Mouse (Mus musculus): ENCODE results near the gene Arhgap24. TPM values are rescaled to one million over a fixed set of nuclear protein-coding genes. Genes with fewer than 3 reads are reported as not detected.

Gene Arhgap24
- total and polyA plus RNA-seq, 2 experiments, result 4.6 to 6.9 TPM

GRCm38 (mm10) chr5:102813271-102813670, 332.1 kb downstream of the Arhgap24 start:
- WGBS, result 79% methylated on average over 3 of the region's 3 CpGs
- Histone ChIP-seq H3K27ac (replicated peaks; ENCODE audit: insufficient read depth, low read depth, low read length) (no peak overlapping the region), H3K9ac (ENCODE audit: low read depth, low read length) (no peak overlapping the region)

GRCm38 (mm10) chr5:102817641-102818040, 336.4 kb downstream of the Arhgap24 start:
- no peaks in the 10 kb centered on the region for H3K36me3 ChIP-seq (ENCODE audit: control insufficient read depth, insufficient read depth, low read length)
- no peaks in the 10 kb centered on the region for H3K27me3 ChIP-seq (ENCODE audit: control insufficient read depth, insufficient read depth, low read length)
- no peaks in the 10 kb centered on the region for H3K79me2 ChIP-seq (ENCODE audit: control insufficient read depth, insufficient read depth, low read length)
- TF ChIP-seq CTCF (IDR thresholded peaks at IDR 0.05; ENCODE audit: low read depth, low read length) (no peak), POLR2A (IDR thresholded peaks at IDR 0.05; ENCODE audit: extremely low read depth, insufficient read depth, low read length) (no peak)
- no peak overlapping the region for H3K9ac ChIP-seq (ENCODE audit: low read depth, low read length)
- 18% methylated on average over 7 of the region's 7 CpGs for WGBS
- peak; percentile 90 for DNase-seq (ENCODE audit: extremely low read depth, low read depth, low spot score)
- peaks cover 3% of the 10 kb centered on the region; the same call in 1 of the 2 replicates for H3K4me1 ChIP-seq (ENCODE audit: control insufficient read depth, insufficient read depth, low read length)
- no peak overlapping the region for H3K4me3 ChIP-seq (ENCODE audit: insufficient read depth, low read depth, low read length)
- H3K27ac ChIP-seq (replicated peaks; ENCODE audit: insufficient read depth, low read depth, low read length), result no peak overlapping the region

More at GRCm38 (mm10) chr5:102813271-102813670, 332.1 kb downstream of the Arhgap24 start:
- TF ChIP-seq POLR2A (IDR thresholded peaks at IDR 0.05; ENCODE audit: extremely low read depth, insufficient read depth, low read length) (no peak), CTCF (IDR thresholded peaks at IDR 0.05; ENCODE audit: low read depth, low read length) (no peak)
- Histone ChIP-seq H3K79me2 (ENCODE audit: control insufficient read depth, insufficient read depth, low read length) (no peaks in the 10 kb centered on the region), H3K4me1 (ENCODE audit: control insufficient read depth, insufficient read depth, low read length) (peaks cover 7% of the 10 kb centered on the region; the same call in 1 of the 2 replicates), H3K27me3 (ENCODE audit: control insufficient read depth, insufficient read depth, low read length) (no peaks in the 10 kb centered on the region), H3K4me3 (ENCODE audit: insufficient read depth, low read depth, low read length) (no peak overlapping the region), H3K36me3 (ENCODE audit: control insufficient read depth, insufficient read depth, low read length) (no peaks in the 10 kb centered on the region)
- no peak for DNase-seq (ENCODE audit: extremely low read depth, low read depth, low spot score)

- H3K4me1 ChIP-seq (ENCODE audit: control insufficient read depth, insufficient read depth, low read length), result no peaks in the 10 kb centered on the region
- DNase-seq (ENCODE audit: extremely low read depth, low read depth, low spot score), result peak; percentile 80
- H3K4me3 ChIP-seq (ENCODE audit: insufficient read depth, low read depth, low read length), result no peak overlapping the region
- H3K36me3 ChIP-seq (ENCODE audit: control insufficient read depth, insufficient read depth, low read length), result no peaks in the 10 kb centered on the region
- no peaks in the 10 kb centered on the region for H3K27me3 ChIP-seq (ENCODE audit: control insufficient read depth, insufficient read depth, low read length)
- H3K9ac ChIP-seq (ENCODE audit: low read depth, low read length), result no peak overlapping the region
- 24% methylated on average over 8 of the region's 8 CpGs for WGBS
- no peak overlapping the region for H3K27ac ChIP-seq (replicated peaks; ENCODE audit: insufficient read depth, low read depth, low read length)
- TF ChIP-seq POLR2A (IDR thresholded peaks at IDR 0.05; ENCODE audit: extremely low read depth, insufficient read depth, low read length), result no peak
- no peak for TF ChIP-seq CTCF (IDR thresholded peaks at IDR 0.05; ENCODE audit: low read depth, low read length)
- no peaks in the 10 kb centered on the region; the same call in 1 of the 2 replicates for H3K79me2 ChIP-seq (ENCODE audit: control insufficient read depth, insufficient read depth, low read length)
Observed at GRCm38 (mm10) chr5:102825538-102825937, 344.3 kb downstream of the Arhgap24 start.

- DNase-seq (ENCODE audit: extremely low read depth, low read depth, low spot score), result no peak
- no peak overlapping the region for H3K4me3 ChIP-seq (ENCODE audit: insufficient read depth, low read depth, low read length)
- 74% methylated on average over 4 of the region's 4 CpGs for WGBS
- H3K4me1 ChIP-seq (ENCODE audit: control insufficient read depth, insufficient read depth, low read length), result peaks cover 5% of the 10 kb centered on the region
- no peaks in the 10 kb centered on the region for H3K27me3 ChIP-seq (ENCODE audit: control insufficient read depth, insufficient read depth, low read length)
- no peaks in the 10 kb centered on the region for H3K36me3 ChIP-seq (ENCODE audit: control insufficient read depth, insufficient read depth, low read length)
- TF ChIP-seq CTCF (IDR thresholded peaks at IDR 0.05; ENCODE audit: low read depth, low read length) (no peak), POLR2A (IDR thresholded peaks at IDR 0.05; ENCODE audit: extremely low read depth, insufficient read depth, low read length) (no peak)
- H3K79me2 ChIP-seq (ENCODE audit: control insufficient read depth, insufficient read depth, low read length), result no peaks in the 10 kb centered on the region
- no peak overlapping the region for H3K27ac ChIP-seq (replicated peaks; ENCODE audit: insufficient read depth, low read depth, low read length)
- no peak overlapping the region for H3K9ac ChIP-seq (ENCODE audit: low read depth, low read length)
Observed at GRCm38 (mm10) chr5:102839071-102839470, 357.9 kb downstream of the Arhgap24 start.

GRCm38 (mm10) chr5:102843934-102844709, 362.9 kb downstream of the Arhgap24 start:
- no peak overlapping the region for H3K9ac ChIP-seq (ENCODE audit: low read depth, low read length)
- peak; percentile 92 for DNase-seq (ENCODE audit: extremely low read depth, low read depth, low spot score)

More at GRCm38 (mm10) chr5:102843934-102844709, 362.9 kb downstream of the Arhgap24 start:
- Histone ChIP-seq H3K4me1 (ENCODE audit: control insufficient read depth, insufficient read depth, low read length) (peaks cover 7% of the 10 kb centered on the region), H3K4me3 (ENCODE audit: insufficient read depth, low read depth, low read length) (no peak overlapping the region), H3K27ac (replicated peaks; ENCODE audit: insufficient read depth, low read depth, low read length) (peak overlapping the region; percentile 24; the same call in 1 of the 2 replicates), H3K79me2 (ENCODE audit: control insufficient read depth, insufficient read depth, low read length) (no peaks in the 10 kb centered on the region), H3K27me3 (ENCODE audit: control insufficient read depth, insufficient read depth, low read length) (no peaks in the 10 kb centered on the region), H3K36me3 (ENCODE audit: control insufficient read depth, insufficient read depth, low read length) (no peaks in the 10 kb centered on the region)
- 19% methylated on average over 5 of the region's 5 CpGs for WGBS
- TF ChIP-seq CTCF (IDR thresholded peaks at IDR 0.05; ENCODE audit: low read depth, low read length) (no peak), POLR2A (IDR thresholded peaks at IDR 0.05; ENCODE audit: extremely low read depth, insufficient read depth, low read length) (no peak)
